Comparison of ENCODE assay signal across 9 mouse cellular contexts in the genomic region with DNA sequence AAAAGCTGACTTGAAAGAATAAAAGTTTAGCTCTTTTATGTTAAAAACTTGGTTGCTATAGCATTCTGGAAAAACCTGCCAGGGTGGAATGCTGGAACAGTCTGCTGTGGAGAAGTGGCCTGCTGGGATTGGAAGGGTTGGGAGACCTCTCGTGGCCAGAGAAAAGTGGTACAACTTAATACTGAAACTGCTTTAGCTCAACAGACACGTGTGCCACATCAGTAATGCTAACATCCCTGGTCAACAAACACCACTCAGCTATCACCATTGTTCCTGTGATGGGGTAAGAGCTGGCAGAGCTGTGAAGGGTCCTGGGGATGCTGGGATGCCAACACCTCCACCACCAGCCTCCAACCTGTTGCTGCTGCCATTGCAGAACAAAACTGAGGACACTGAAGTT. TPM values are rescaled to one million over a fixed set of nuclear protein-coding genes. Genes with fewer than 3 reads are reported as not detected.
DNase-seq lines count a peak whose midpoint lies in the region; ATAC-seq lines count a peak whose summit lies in the region.
"Had no signal": no experiment of that assay in that cellular context is flagged by ENCODE, and none has a peak within 500 bp of the region (broad histone marks: within the 10 kb centered on the region; RNA-seq: fewer than 3 reads in every experiment).

No protein-coding gene starts in this region.

- 0 out of 2 replicates have a peak, but pooled peaks have one; percentile 20 for ATAC-seq in embryonic facial prominence, embryonic 13.5 days (ENCODE audit: insufficient number of reproducible peaks, insufficient read depth, low FRiP score, low TSS enrichment, low read depth)
- ATAC-seq in hindbrain, embryonic 11.5 days (ENCODE audit: low FRiP score) = peak; percentile 78
- peak; percentile 40; the same call in 1 of the 2 replicates for ATAC-seq in stomach, embryonic 16.5 days (ENCODE audit: insufficient read depth, low FRiP score)

- H3K36me3 ChIP-seq in embryonic facial prominence, embryonic 13.5 days = no peaks in the 10 kb centered on the region
- no peaks in the 10 kb centered on the region for H3K36me3 ChIP-seq in hindbrain, embryonic 11.5 days (ENCODE audit: control insufficient read depth, insufficient read depth, low read length)
- peaks cover 17% of the 10 kb centered on the region for H3K36me3 ChIP-seq in megakaryocyte, embryonic 14.5 days (replicated peaks; ENCODE audit: low read length)
- H3K36me3 ChIP-seq in stomach, embryonic 16.5 days (ENCODE audit: control insufficient read depth, insufficient read depth, low read length) = no peaks in the 10 kb centered on the region
- H3K36me3 ChIP-seq: liver, embryonic 15.5 days had no signal

- DNase-seq in gastrocnemius, adult 18-20 months (ENCODE audit: low spot score) = peak; percentile 28
- DNase-seq in gastrocnemius, adult 8-10 months (ENCODE audit: low spot score in 2 of 2) = no peak
- peak; percentile 49 for DNase-seq in adrenal gland, postnatal 10 days
- DNase-seq in hindbrain, embryonic 11.5 days (ENCODE audit: low spot score) = peak; percentile 68
- DNase-seq in layer of hippocampus, postnatal 14 days (ENCODE audit: low spot score in 2 of 2) = peak; percentile 33 to 59

- 2% methylated on average over 2 of the region's 2 CpGs for WGBS in embryonic facial prominence, embryonic 13.5 days
- WGBS in hindbrain, embryonic 11.5 days = 2% methylated on average over 2 of the region's 2 CpGs
- WGBS in stomach, embryonic 16.5 days = 4% methylated on average over 2 of the region's 2 CpGs

- no peaks in the 10 kb centered on the region for H3K4me1 ChIP-seq in embryonic facial prominence, embryonic 13.5 days
- no peaks in the 10 kb centered on the region for H3K4me1 ChIP-seq in hindbrain, embryonic 11.5 days (replicated peaks; ENCODE audit: control insufficient read depth, insufficient read depth, low read length)
- H3K4me1 ChIP-seq in megakaryocyte, embryonic 14.5 days = peaks cover 6% of the 10 kb centered on the region
- H3K4me1 ChIP-seq in stomach, embryonic 16.5 days (ENCODE audit: control insufficient read depth, insufficient read depth, low read length) = no peaks in the 10 kb centered on the region
- H3K4me1 ChIP-seq: liver, embryonic 15.5 days had no signal

- H3K27ac ChIP-seq in embryonic facial prominence, embryonic 13.5 days = no peak overlapping the region
- no peak overlapping the region for H3K27ac ChIP-seq in hindbrain, embryonic 11.5 days (ENCODE audit: low read depth, low read length)
- no peak overlapping the region for H3K27ac ChIP-seq in stomach, embryonic 16.5 days (ENCODE audit: low read length)
- H3K27ac ChIP-seq: liver, embryonic 15.5 days had no signal

- H3K9ac ChIP-seq in embryonic facial prominence, embryonic 13.5 days = no peak overlapping the region
- no peak overlapping the region for H3K9ac ChIP-seq in hindbrain, embryonic 11.5 days (ENCODE audit: low read depth, low read length)
- 0 out of 2 replicates have a peak overlapping the region, but pooled peaks have one; percentile 50 for H3K9ac ChIP-seq in stomach, embryonic 16.5 days (ENCODE audit: low read length)
- H3K9ac ChIP-seq: liver, embryonic 15.5 days had no signal

- no peaks in the 10 kb centered on the region for H3K27me3 ChIP-seq in embryonic facial prominence, embryonic 13.5 days
- no peaks in the 10 kb centered on the region for H3K27me3 ChIP-seq in hindbrain, embryonic 11.5 days (ENCODE audit: control insufficient read depth, insufficient read depth, low read length)
- H3K27me3 ChIP-seq in megakaryocyte, embryonic 14.5 days (replicated peaks) = no peaks in the 10 kb centered on the region
- no peaks in the 10 kb centered on the region for H3K27me3 ChIP-seq in stomach, embryonic 16.5 days (ENCODE audit: control insufficient read depth, insufficient read depth, low read length)
- H3K27me3 ChIP-seq: liver, embryonic 15.5 days had no signal

- H3K9me3 ChIP-seq in embryonic facial prominence, embryonic 13.5 days = no peaks in the 10 kb centered on the region
- H3K9me3 ChIP-seq in hindbrain, embryonic 11.5 days (ENCODE audit: control insufficient read depth, low read length) = no peaks in the 10 kb centered on the region
- no peaks in the 10 kb centered on the region for H3K9me3 ChIP-seq in megakaryocyte, embryonic 14.5 days
- no peaks in the 10 kb centered on the region for H3K9me3 ChIP-seq in stomach, embryonic 16.5 days (replicated peaks; ENCODE audit: control insufficient read depth, low read length)
- H3K9me3 ChIP-seq: liver, embryonic 15.5 days had no signal

- no peak overlapping the region for H3K4me3 ChIP-seq in embryonic facial prominence, embryonic 13.5 days
- H3K4me3 ChIP-seq in hindbrain, embryonic 11.5 days (ENCODE audit: low read depth, low read length) = no peak overlapping the region
- H3K4me3 ChIP-seq in megakaryocyte, embryonic 14.5 days (replicated peaks) = peak overlapping the region; percentile 75
- no peak overlapping the region for H3K4me3 ChIP-seq in stomach, embryonic 16.5 days (replicated peaks; ENCODE audit: low read length)
- H3K4me3 ChIP-seq: liver, embryonic 15.5 days had no signal

- no peak overlapping the region; the same call in 1 of the 2 replicates for H3K4me2 ChIP-seq in embryonic facial prominence, embryonic 13.5 days
- H3K4me2 ChIP-seq in hindbrain, embryonic 11.5 days (replicated peaks; ENCODE audit: low read depth, low read length) = no peak overlapping the region
- 0 out of 2 replicates have a peak overlapping the region, but pooled peaks have one; percentile 24 for H3K4me2 ChIP-seq in stomach, embryonic 16.5 days (ENCODE audit: low read depth, low read length)
- H3K4me2 ChIP-seq: liver, embryonic 15.5 days had no signal

RNA-seq across cellular contexts. Expression of gene Tspyl4, which starts 31.1 kb away (rescaled TPM):
- 1 to 10 TPM; 1.6 to 2.2 TPM for total RNA-seq in gastrocnemius, adult 18-20 months (2021)
- 1 to 10 TPM; 1.3 to 1.7 (median 1.4) TPM for total RNA-seq in gastrocnemius, adult 8-10 months (2022)
- 10 to 100 TPM; 15.6 to 18.5 TPM for total RNA-seq in adrenal gland, postnatal 10 days (2021)
- 26.8 and 30.6 TPM in 2 replicates for polyA plus RNA-seq in embryonic facial prominence, embryonic 13.5 days (2015; fragmentation: Nextera tagmentation; extraction: Ambion mirVana)
- polyA plus RNA-seq in hindbrain, embryonic 11.5 days (2014; fragmentation: Nextera tagmentation; extraction: Ambion mirVana) = 31.0 and 38.7 TPM in 2 replicates
- 100 to 1,000 TPM; 312 to 332 TPM for total RNA-seq in layer of hippocampus, postnatal 14 days (2021)
- polyA plus RNA-seq in megakaryocyte, embryonic 14.5 days (2012; ENCODE audit: insufficient read depth, low replicate concordance) = 1.6 TPM in 1 of 2 replicates, not detected in the other
- polyA plus RNA-seq in stomach, embryonic 16.5 days (2015; fragmentation: Nextera tagmentation; extraction: Ambion mirVana) = 15.8 and 20.8 TPM in 2 replicates

RNA-seq across cellular contexts. Expression of gene Tspyl1, which starts 46.3 kb away (rescaled TPM):
- 10 to 100 TPM; 57.0 to 58.7 TPM for total RNA-seq in gastrocnemius, adult 18-20 months (2021)
- 10 to 100 TPM; 63.1 to 70.8 (median 66.4) TPM for total RNA-seq in gastrocnemius, adult 8-10 months (2022)
- 10 to 100 TPM; 49.8 to 50.8 TPM for total RNA-seq in adrenal gland, postnatal 10 days (2021)
- polyA plus RNA-seq in embryonic facial prominence, embryonic 13.5 days (2015; fragmentation: Nextera tagmentation; extraction: Ambion mirVana) = 82.9 and 91.2 TPM in 2 replicates
- 80.5 and 82.8 TPM in 2 replicates for polyA plus RNA-seq in hindbrain, embryonic 11.5 days (2014; fragmentation: Nextera tagmentation; extraction: Ambion mirVana)
- 100 to 1,000 TPM; 115 to 116 TPM for total RNA-seq in layer of hippocampus, postnatal 14 days (2021)
- 9.2 and 17.6 TPM in 2 replicates for polyA plus RNA-seq in megakaryocyte, embryonic 14.5 days (2012; ENCODE audit: insufficient read depth, low replicate concordance)
- 57.1 and 57.3 TPM in 2 replicates for polyA plus RNA-seq in stomach, embryonic 16.5 days (2015; fragmentation: Nextera tagmentation; extraction: Ambion mirVana)

Comparison
In these comparisons a context has a peak if more than half of its experiments do, and no peak if none do; other contexts are left out.
1. DNase-seq: peak in gastrocnemius, adult 18-20 months (single experiment), adrenal gland, postnatal 10 days (single experiment), hindbrain, embryonic 11.5 days (single experiment) and layer of hippocampus, postnatal 14 days (2 of 2); none in gastrocnemius, adult 8-10 months (0 of 2).
2. ATAC-seq: peak in every context shown above with its lines; median percentile 78 in hindbrain, embryonic 11.5 days; 40 in stomach, embryonic 16.5 days; 20 in embryonic facial prominence, embryonic 13.5 days.
3. RNA of gene Tspyl4, which starts 31.1 kb away (total RNA-seq): 312 to 332 TPM in layer of hippocampus, postnatal 14 days; 15.6 to 18.5 TPM in adrenal gland, postnatal 10 days, 1.6 to 2.2 TPM in gastrocnemius, adult 18-20 months and 1.3 to 1.7 TPM in gastrocnemius, adult 8-10 months; every median in the first group is over 10 times any median in the second.